Mouse (Mus musculus): ENCODE data around the gene Agr2.

DNA sequence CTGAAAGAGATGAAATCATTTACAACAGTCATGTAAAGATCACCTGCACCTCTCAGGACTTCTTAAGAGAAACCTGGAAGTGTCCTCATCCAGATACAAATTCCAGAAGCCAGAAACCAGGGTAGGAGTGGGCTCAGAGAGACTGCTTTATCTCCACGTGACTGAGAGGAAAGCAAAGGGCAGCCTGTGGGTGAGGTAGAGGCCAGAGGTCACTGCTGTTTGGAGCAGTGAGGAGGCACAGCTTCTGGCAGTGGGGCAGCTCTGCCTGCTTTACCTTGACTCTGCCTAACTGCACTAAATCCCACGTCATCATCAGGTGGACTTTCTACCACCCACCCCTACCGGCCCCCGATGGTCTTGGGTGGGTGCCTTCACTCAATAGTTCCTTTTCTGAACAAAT lies 12.0 kb downstream of the Agr2 start:
- TF ChIP-seq CTCF (conservative IDR thresholded peaks at IDR 0.05; ENCODE audit: low read length) (no peak), POU5F1 (IDR thresholded peaks at IDR 0.05; ENCODE audit: borderline replicate concordance, low read length) (no peak)

Data from E14TG2a.4 (cell line).